Mouse (Mus musculus): ENCODE measurements around the gene Znrf3. TPM values are rescaled to one million over a fixed set of nuclear protein-coding genes. Genes with fewer than 3 reads are reported as not detected.

Gene Znrf3
- polyA plus RNA-seq, 1 experiment from 2014 or later, result 3.5 TPM

DNA sequence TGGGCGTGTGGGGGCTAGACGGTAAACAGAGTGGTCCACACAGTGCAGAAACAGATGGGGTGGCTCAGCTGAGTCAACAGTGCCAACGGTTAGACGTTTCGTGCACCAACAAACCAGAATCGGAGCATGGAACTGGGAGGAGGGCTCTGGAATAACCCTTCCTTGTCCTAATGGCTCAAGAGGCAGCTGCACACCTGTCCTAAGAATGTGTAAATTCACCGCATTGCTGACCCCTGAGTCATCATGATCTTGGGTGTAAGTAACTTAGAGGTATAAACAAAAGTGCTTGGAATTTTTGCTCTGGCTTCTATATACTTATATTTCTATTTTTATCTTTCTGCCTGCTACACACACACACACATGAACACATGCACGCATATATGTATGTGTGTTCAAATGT lies 202.5 kb downstream of the Znrf3 start:
- Histone ChIP-seq H3K27me3 (replicated peaks; ENCODE audit: control insufficient read depth, insufficient read depth, low read length) (no peaks in the 10 kb centered on the region), H3K4me3 (ENCODE audit: low read depth, low read length) (no peak overlapping the region), H3K4me1 (replicated peaks; ENCODE audit: control insufficient read depth, insufficient read depth, low read length) (no peaks in the 10 kb centered on the region), H3K27ac (ENCODE audit: low read depth, low read length) (no peak overlapping the region), H3K4me2 (replicated peaks; ENCODE audit: low read depth) (no peak overlapping the region), H3K9ac (ENCODE audit: low read depth, low read length) (no peak overlapping the region), H3K36me3 (ENCODE audit: control insufficient read depth, insufficient read depth) (peaks cover 19% of the 10 kb centered on the region), H3K9me3 (ENCODE audit: control insufficient read depth) (no peaks in the 10 kb centered on the region)
- WGBS, result 65% methylated on average over 8 of the region's 8 CpGs
- ATAC-seq, result no peak
- no peak for TF ChIP-seq CTCF (IDR thresholded peaks at IDR 0.05; ENCODE audit: low read depth)

DNA sequence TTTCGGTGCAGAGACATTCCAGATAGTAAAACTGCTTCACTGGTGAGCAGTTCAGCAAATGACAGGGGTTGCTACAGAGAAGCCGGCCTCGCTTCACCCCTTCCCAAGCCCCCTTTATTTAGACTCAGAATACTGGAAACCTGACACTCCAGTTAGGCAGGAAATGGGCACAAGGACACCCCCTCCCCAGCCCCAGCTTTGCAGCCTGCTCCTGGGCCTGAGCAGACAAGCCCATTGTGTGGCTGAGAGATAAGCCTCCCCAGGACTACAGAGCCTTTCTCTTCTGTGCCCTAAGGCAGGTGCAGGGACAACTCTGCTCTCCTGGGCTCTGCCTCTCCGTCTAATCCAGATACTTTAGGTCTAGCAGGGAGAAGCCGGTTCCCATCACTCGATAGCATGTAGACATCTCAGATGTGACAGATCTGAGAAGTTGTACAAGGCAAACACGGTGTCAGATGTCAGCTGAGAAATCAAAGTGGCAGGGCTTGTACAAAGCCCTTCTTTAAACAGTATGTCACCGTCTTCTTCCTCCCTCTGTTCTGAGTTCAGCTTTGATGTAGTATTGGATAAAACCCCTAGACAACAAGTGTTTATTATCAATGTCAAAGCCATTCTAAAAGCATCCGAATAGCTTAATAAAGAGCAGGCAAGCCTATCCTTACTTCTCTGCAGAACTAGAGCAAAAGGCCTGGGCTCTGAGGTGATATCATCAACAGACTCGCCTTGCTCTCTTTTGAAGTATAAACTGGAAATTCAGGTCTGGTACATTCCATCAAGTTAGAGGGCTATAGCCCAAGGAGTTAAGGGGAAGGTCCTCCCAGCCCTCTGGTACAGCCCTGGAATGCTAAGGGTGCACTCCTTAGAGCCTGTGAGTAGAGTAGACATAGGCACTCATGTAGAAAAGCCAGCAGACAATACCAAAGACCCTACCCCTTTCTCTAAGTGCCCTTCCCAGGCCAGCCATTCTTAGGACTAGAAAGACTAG lies 204.6 kb downstream of the Znrf3 start:
- Histone ChIP-seq H3K27ac (ENCODE audit: low read depth, low read length) (no peak overlapping the region), H3K4me3 (ENCODE audit: low read depth, low read length) (no peak overlapping the region), H3K4me1 (replicated peaks; ENCODE audit: control insufficient read depth, insufficient read depth, low read length) (no peaks in the 10 kb centered on the region), H3K4me2 (replicated peaks; ENCODE audit: low read depth) (no peak overlapping the region), H3K9me3 (ENCODE audit: control insufficient read depth) (no peaks in the 10 kb centered on the region), H3K27me3 (replicated peaks; ENCODE audit: control insufficient read depth, insufficient read depth, low read length) (no peaks in the 10 kb centered on the region), H3K36me3 (ENCODE audit: control insufficient read depth, insufficient read depth) (peaks cover 24% of the 10 kb centered on the region), H3K9ac (ENCODE audit: low read depth, low read length) (no peak overlapping the region)
- no peak for ATAC-seq
- TF ChIP-seq CTCF (IDR thresholded peaks at IDR 0.05; ENCODE audit: low read depth), result no peak
- WGBS, result 17% methylated on average over 10 of the region's 10 CpGs

Other genes with a start within 250 kb of the Znrf3 start
- 5.7 and 6.6 TPM in 2 replicates for gene Kremen1, start 183.3 kb downstream of the Znrf3 start, polyA plus RNA-seq (2015; fragmentation: Nextera tagmentation; extraction: Ambion mirVana)
- gene Xbp1, start 75.8 kb upstream of the Znrf3 start, polyA plus RNA-seq (2015; fragmentation: Nextera tagmentation; extraction: Ambion mirVana), result 141 and 150 TPM in 2 replicates
- gene Ccdc117, start 97.3 kb upstream of the Znrf3 start, polyA plus RNA-seq (2015; fragmentation: Nextera tagmentation; extraction: Ambion mirVana), result 4.7 and 6.3 TPM in 2 replicates
- gene Ankrd36, start 124.8 kb upstream of the Znrf3 start, polyA plus RNA-seq (2015; fragmentation: Nextera tagmentation; extraction: Ambion mirVana), result not detected in 2 replicates

All from intestine, postnatal 0 days (tissue).